Mouse (Mus musculus) adrenal gland, adult (tissue): ENCODE measurements around the gene Adam10.

Experiments used
- DNase-seq, 2 experiments: peaks; one replicate each; pipeline ENCODE4 v3.0.0; 2022 to 2023; ENCODE audit warnings: low spot score in 1 of 2; ENCODE audit not compliant: inconsistent age in 2 of 2

Gene Adam10

DNA sequence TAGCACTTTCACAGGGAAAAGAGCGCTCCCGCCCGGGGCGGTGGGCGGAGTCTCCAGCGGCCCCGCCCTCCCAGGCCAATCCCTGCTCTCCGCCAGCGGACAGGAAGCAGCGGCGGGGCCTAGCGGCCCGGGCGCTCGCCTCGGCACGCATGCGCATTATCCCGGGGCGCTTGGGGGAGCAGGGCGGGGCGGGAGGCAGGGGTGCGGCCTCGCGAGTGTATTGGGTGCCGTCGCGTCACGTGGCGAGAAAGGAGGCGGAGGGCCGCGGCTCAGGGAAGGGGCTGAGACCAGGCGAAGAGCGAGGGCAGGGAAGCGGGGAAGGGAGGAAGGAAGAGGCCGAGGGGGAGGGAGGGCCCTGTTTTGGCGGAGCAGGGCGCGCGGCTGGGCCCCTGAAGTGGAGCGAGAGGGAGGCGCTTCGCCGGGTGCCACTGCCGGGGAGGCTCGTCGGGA, at the start of gene Adam10:
Gene Adam10 (plus strand): TSS at position 316 of the 450 bp plus-strand sequence.
- peak; percentile 100 for DNase-seq

DNA sequence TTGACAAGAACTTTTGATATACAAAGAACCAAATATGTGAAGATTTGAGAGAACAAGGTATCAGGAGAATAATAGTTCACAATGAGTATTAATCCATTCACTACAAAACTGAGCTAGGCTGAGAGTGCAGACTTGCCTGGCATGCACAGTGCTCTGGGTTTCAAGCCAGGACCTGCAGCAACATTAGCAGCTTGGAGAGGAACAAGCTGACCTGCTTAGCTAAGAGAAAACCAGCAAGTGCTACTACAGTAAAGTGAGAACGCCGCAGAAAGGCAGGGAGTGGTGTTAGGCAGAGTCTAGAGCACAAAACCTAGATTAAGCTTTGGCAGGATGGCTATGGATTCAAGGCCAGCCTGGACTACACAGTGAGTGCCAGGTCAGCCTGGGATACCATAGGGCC, 49.1 kb upstream of the Adam10 start:
- no peak for DNase-seq

- no peak for DNase-seq
Observed at GRCm38 (mm10) chr9:70631665-70632064, 47.1 kb upstream of the Adam10 start.

- DNase-seq, result no peak
Observed at GRCm38 (mm10) chr9:70636748-70637147, 42.0 kb upstream of the Adam10 start.

GRCm38 (mm10) chr9:70650260-70650659, 28.5 kb upstream of the Adam10 start:
- DNase-seq, result no peak

- DNase-seq, result no peak
Observed at GRCm38 (mm10) chr9:70650994-70651393, 27.8 kb upstream of the Adam10 start.

- no peak for DNase-seq
Observed at GRCm38 (mm10) chr9:70652221-70652620, 26.6 kb upstream of the Adam10 start.

- no peak for DNase-seq
Observed at GRCm38 (mm10) chr9:70653875-70654274, 24.9 kb upstream of the Adam10 start.

DNA sequence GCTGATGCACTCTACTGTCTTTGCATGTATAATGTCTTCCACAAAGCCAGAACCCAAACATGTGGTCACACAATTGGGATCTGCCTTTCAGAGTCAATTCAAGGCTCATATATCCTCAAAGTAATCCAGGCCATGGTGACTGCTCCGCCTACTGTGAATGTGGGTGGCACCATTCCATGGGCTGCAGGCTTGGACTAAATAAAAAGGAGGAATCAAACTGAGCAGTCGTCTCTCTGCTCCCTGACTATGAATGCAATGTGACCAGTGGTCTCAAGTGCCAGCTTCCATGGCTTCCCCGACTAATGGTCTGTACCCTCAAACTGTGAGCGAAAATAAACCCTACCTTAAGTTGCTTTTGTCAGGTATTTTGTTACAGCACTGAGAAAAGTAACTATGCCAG, 24.3 kb upstream of the Adam10 start:
- DNase-seq, result no peak

GRCm38 (mm10) chr9:70655764-70656129, 23.1 kb upstream of the Adam10 start:
- no peak for DNase-seq

DNA sequence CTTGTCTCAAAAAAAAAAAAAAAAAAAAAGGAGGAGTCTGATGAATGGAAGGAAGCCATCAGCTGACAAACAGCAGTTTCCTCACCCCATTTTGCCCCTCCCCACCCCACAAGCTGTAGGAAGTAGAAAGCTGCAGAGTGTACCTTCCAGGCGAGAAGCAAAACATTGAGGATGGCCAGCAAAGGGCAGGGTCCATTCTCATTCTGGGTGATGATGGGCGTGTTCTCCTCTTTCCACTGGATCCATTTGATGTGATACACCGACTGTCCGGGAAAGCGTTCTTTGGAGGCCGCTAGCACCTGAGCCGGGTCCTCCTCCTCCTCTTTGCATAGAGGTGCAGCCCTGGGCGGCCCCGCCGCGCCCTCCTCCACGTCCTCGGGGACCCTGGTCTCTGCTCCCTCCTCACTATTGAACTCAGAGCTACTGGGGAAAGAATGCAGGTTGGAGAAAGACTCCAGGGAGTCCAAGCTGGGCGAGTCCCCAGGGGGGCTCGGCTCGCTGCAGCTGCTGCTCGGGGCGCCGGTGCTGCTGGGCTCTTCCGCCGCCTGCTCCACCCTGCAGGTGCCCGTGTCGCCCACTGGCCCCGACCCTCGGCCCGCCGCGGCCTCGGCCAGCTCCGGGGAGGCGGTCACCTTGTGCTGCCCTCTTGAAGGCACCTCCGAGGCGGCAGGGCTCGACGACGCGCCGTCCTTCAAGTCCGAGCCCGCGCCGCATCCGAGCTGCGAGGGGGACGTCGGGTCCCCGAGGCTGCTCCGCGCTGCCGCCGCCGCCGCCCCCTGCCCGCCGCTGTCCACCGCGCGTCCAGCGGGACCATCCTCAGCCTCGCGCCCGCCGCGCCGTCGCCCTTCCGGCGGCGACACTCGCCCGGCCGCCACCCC, 22.4 kb upstream of the Adam10 start, which contains the start of gene Gm10642:
Gene Gm10642 (plus strand): TSS at position 122 of the 878 bp plus-strand sequence.
- peak; percentile 60 to 84 for DNase-seq

DNA sequence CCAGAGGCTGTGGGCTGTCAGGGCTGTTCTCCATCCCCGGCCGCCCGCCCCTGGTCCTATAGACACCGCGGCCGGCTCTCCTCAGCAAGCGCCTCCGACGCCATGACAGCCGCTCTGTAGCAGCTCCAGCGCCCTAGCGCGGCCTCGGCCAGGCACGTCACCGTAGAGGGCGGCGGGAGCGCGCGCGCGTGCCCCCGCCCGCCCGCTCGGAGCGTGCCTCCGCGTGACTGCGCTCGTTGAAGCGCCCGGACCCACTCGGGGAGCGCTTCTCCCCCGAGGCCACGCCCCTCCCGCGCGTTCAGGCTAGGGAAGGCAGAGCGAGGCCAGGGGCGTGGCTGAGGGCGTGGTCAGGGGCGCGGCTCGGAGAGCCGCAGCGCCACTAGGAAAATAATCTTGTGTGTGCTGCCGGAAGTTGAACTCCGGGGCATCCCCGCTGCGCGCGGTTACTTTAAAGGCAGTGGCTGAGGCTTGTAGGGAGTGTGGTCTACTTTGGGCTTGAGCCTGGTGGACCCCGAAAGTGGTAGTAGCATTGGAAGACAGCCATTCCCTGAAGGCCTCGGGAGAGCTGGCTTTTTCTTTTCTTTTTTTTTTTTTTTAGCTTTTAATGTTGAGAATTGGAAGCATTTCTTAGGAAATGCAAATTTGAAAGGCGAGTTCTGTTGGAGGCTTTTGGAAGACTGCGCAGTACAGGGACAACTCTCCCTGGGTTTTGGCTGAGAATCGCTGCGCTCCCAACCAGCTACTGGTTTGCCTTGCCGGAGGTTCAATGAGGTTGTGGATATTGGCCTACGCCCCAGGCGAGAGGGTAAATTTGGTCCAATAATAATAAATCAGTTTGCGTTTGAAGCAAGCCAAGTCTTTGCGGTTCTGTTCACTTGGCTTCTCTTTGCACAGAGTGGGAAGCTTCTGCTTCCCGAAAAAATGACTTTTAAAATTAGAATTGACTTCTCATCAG, 21.5 kb upstream of the Adam10 start, which contains the start of gene Mindy2:
Gene Mindy2 (minus strand): TSS at position 162 of the 955 bp plus-strand sequence.
- DNase-seq, result peak; percentile 98 to 99

- DNase-seq, result no peak
Observed at GRCm38 (mm10) chr9:70658266-70658665, 20.5 kb upstream of the Adam10 start.

DNA sequence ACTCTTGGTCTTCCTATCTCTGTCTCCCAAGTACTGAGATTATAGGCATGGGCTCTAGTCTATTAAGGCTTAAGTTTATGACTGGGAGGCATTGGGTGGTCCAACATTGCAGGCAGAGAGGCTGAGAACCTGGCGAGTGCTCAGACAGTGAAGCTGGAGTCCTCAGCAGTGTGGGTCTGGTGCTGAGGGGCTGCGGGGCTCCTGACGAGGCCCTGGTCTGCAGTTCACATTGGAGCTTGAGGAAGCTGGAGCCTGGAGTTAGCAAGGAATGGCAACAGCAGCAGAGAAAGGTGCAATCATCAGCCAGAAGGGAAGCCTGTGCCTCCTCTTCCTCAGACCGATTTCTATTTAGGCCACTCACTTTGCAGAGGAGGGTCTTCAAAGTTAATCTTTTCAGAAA, 13.9 kb upstream of the Adam10 start:
- DNase-seq, result no peak

- DNase-seq, result no peak
Observed at GRCm38 (mm10) chr9:70665372-70666145, 13.2 kb upstream of the Adam10 start.

DNA sequence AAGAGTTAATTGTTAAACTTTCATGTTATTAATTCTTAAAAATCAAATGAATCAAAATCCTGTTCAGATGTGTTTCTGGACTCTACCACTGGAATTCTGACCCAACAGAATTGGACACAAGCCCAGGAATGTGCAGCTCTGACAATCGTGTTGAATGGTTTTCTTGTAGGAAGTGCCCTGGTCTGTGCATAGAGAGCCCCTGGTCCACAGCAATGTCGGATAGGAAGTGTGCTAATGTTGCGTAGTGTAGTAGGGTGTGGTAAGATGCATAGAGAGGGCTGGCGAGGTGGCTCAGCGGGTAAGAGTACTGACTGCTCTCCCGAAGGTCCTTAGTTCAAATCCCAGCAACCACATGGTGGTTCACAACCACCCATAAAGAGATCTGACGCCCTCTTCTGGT, 12.0 kb upstream of the Adam10 start:
- no peak for DNase-seq

DNA sequence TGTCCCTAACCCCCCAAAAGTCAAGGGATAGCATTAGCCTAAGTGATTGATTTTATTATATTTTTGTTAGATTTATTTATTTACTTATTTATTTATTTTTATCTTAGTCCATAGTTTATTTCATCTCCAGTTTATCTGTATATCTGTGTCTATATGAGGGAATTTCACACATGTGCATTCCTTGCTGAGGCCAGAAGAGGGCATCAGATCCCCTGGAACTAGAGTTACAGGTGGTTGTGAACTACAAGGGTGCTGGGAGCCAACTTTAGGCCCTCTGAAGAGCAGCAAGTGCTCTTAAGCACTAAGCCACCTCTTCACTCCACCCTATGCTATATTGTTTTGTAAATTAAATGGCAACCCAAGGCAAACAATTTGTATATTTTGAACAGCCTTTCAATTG, 10.7 kb upstream of the Adam10 start:
- no peak for DNase-seq

DNA sequence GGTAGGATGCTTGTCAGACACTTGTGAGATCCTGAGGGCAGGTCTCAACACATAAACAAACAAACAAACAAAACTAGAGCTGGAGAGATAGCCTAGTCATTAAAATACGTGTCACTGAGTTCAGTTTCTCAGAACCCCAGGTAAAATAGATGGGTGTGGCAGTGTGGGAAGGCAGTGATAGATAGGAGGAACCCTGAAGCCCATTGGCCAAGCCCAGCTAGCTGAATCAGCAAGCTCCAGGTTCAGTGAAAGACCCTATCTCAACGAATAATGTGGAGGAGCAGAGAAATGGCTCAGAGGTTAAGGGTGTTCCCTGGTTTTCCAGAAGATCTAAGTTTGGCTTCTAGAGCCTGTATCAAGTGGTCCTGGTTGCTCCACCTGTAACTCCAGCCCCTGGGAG, 9.6 kb upstream of the Adam10 start:
- no peak for DNase-seq

GRCm38 (mm10) chr9:70670381-70670780, 8.4 kb upstream of the Adam10 start:
- no peak for DNase-seq

DNA sequence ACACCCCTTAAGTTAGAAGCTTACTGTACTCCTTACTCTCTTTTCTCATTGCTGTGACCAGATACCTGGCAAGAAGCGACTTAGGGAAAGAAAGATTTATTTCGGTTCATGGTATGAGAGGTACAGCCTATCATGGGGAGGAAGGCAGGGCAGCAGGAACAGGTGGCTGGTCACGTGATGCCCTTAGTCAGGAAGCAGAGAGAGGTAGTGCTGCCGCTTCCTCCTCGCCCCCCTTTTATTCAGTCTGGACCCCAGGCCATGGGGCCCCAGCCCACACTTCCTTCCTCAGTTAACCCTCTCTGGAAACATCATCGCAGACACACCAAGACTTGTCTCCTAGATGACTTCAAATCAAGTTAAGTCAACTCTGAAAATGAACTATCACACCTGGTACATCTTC, 7.5 kb upstream of the Adam10 start:
- DNase-seq, result no peak
